Mouse (Mus musculus) kidney, postnatal 4 days (tissue): ENCODE measurements at regions not wholly inside any gene's neighbourhood (a gene's known extent, or its start where the extent isn't known, plus 50 kb on each side); places are given as distances from the start of the nearest gene placed in this dataset.

ENCODE experiments used
- DNase-seq, 2 experiments: peaks; one replicate each; pipeline ENCODE4 v3.0.0; 2021; ENCODE audit warnings: mixed read lengths in 2 of 2

DNA sequence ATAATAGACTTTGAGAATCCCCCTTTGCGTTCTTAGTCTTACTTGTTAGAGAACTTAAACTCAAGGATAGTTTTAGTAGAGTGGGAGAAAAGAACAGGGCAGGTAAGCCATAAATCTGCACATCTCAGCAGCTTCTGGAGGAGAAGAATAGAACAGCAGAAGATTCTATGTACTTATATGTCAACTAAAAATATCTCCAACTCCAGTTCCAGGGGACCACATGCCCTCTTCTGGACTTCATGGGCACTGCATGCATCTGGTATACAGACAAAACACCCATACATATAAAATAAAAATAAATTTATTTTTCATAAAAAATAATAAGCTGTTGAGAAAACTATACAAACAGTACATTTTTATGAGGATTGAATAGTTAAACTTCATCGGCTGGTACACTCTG is 196.4 kb downstream of the Mettl4 start:
- peak; percentile 23 to 29 for DNase-seq

- DNase-seq: no peak
Measured at GRCm38 (mm10) chr17:94528765-94529164, 221.1 kb downstream of the Mettl4 start.
